Mouse (Mus musculus) midbrain, embryonic 11.5 days (tissue): ENCODE data around the gene Dnajb3. TPM values are rescaled to one million over a fixed set of nuclear protein-coding genes. Genes with fewer than 3 reads are reported as not detected.
A peak's percentile ranks its signal among the peaks of the same experiment; 100 is the strongest.

Source experiments
- ATAC-seq: fragments of 200-750 bp; cut with Nextera tagmentation; 2 replicates; pipeline ENCODE4 v1.8.0; 2017; ENCODE audit warnings: moderate TSS enrichment, moderate library complexity; ENCODE audit not compliant: low FRiP score
- DNase-seq: peaks from one replicate; pipeline ENCODE4 v3.0.0; 2015; ENCODE audit warnings: low spot score; ENCODE audit errors: missing footprints
- H3K27ac ChIP-seq: fragments of 300-500 bp; sonication (generic); 2 replicates; pipeline ENCODE4 v1.5.1; 2014; ENCODE audit warnings: low read depth, low read length
- H3K27me3 ChIP-seq: fragments of 300-500 bp; sonication (generic); 2 replicates; pipeline ENCODE4 v1.6.1; 2014; ENCODE audit warnings: mild to moderate bottlenecking, low read length, moderate library complexity, mixed read lengths; ENCODE audit not compliant: control insufficient read depth, insufficient read depth
- H3K36me3 ChIP-seq: fragments of 300-500 bp; sonication (generic); 2 replicates; pipeline ENCODE4 v1.6.1; 2014; ENCODE audit warnings: mild to moderate bottlenecking, low read length, moderate library complexity, mixed read lengths; ENCODE audit not compliant: control insufficient read depth, insufficient read depth
- H3K4me1 ChIP-seq: fragments of 300-500 bp; sonication (generic); 2 replicates; pipeline ENCODE4 v1.6.1; 2014; ENCODE audit warnings: low read length; ENCODE audit not compliant: control insufficient read depth, insufficient read depth
- H3K4me2 ChIP-seq: fragments of 300-500 bp; sonication (generic); 2 replicates; pipeline ENCODE4 v1.6.1; 2014; ENCODE audit warnings: mild to moderate bottlenecking, moderate library complexity
- H3K4me3 ChIP-seq: fragments of 300-500 bp; sonication (generic); 2 replicates; pipeline ENCODE4 v1.5.1; 2014; ENCODE audit warnings: low read depth, low read length
- H3K9ac ChIP-seq: fragments of 300-500 bp; sonication (generic); 2 replicates; pipeline ENCODE4 v1.6.1; 2014; ENCODE audit warnings: low read length
- H3K9me3 ChIP-seq: fragments of 300-500 bp; sonication (generic); 2 replicates; pipeline ENCODE4 v1.6.1; 2016; ENCODE audit warnings: low read length; ENCODE audit not compliant: control insufficient read depth
- WGBS: fragments of 180-500 bp; shearing (Covaris S2); extraction: QIAGEN DNeasy Blood & Tissue Kit; methylation state at CpG from one replicate; pipeline ENCODE4 v1.1.7; 2014; 5-methylcytosine and 5-hydroxymethylcytosine counted together
- polyA plus RNA-seq: library from polyadenylated mRNA; unstranded; fragments of >200 nt; fragmentation: Nextera tagmentation; extraction: Ambion mirVana; gene quantifications from 2 replicates; pipeline ENCODE4 v1.2.1, GENCODE M21; 2014

Gene Dnajb3
- polyA plus RNA-seq, 1 experiment from 2014 or later, result 13.4 TPM

DNA sequence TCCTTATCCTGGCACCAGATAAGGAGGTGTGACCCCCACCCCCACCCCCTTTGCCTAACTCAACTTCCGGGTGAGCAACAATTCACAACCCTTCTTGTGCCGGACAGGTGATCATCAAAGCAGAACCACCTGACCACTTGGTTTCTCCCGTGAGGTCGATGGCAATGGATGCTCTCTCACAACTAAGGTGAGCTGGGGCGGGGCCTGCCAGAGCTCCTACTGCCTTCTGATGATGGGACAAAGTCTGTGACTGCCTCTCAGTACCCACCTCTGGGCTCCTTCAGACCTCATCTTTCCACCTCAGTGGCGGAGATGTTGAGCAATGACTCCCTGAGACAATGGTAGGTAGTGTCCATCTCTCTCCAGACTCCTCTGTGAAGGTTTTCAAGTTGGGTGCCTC, 40.3 kb upstream of the Dnajb3 start:
- Histone ChIP-seq H3K9me3 (peaks cover 94% of the 10 kb centered on the region), H3K4me2 (no peak overlapping the region), H3K27me3 (no peaks in the 10 kb centered on the region), H3K9ac (no peak overlapping the region), H3K4me3 (no peak overlapping the region), H3K36me3 (no peaks in the 10 kb centered on the region), H3K27ac (no peak overlapping the region), H3K4me1 (no peaks in the 10 kb centered on the region)
- DNase-seq, result no peak
- ATAC-seq, result no peak
- 77% methylated on average over 6 of the region's 6 CpGs for WGBS

DNA sequence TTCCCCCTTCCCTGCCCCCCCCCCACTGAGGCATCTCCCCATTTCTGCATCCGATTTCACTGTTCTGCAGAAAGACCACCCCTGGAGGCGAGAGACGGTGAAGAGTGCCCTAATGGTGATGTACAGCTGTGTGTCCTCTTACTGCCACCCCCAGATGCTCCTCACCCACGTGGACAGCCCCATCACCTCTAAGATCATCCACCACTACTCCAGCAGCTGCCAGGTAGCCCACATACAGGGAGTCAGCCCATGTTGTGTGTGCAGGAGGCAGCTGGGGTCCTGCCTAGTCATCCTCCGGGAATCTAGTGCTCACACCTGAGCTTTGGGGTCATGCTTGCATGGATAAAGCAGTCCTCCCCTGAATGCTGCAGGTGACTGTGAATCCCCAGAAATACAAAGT, 38.3 kb upstream of the Dnajb3 start:
- peaks cover 94% of the 10 kb centered on the region for H3K9me3 ChIP-seq
- H3K9ac ChIP-seq, result no peak overlapping the region
- H3K4me1 ChIP-seq, result no peaks in the 10 kb centered on the region
- WGBS, result 71% methylated on average over 5 of the region's 5 CpGs
- DNase-seq (no peak), ATAC-seq (no peak)
- H3K27ac ChIP-seq, result no peak overlapping the region
- H3K4me2 ChIP-seq, result no peak overlapping the region
- H3K27me3 ChIP-seq, result no peaks in the 10 kb centered on the region
- H3K36me3 ChIP-seq, result 0 out of 2 replicates have a peak, but pooled peaks cover 2% of the 10 kb centered on the region
- H3K4me3 ChIP-seq, result no peak overlapping the region

DNA sequence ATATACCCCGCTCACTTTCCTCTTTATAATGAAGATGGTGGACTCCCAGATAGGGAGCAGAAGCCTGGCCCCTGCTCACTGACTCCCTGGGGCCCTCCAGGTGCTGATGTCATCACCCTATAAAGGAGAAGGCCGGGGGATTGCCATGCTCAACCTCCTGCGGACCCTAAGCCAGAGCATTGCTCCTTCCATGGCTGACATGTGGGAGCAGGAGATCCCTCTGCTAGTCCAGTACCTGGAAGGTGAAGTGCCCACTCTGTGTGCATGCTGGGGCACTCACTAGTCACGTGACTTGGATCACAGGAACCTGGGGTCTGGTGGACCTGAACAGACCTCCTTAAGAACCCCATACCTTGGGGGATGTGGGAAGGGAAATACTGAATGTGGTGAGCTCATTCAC, 35.0 kb upstream of the Dnajb3 start:
- Histone ChIP-seq H3K4me2 (no peak overlapping the region), H3K27ac (no peak overlapping the region), H3K9ac (no peak overlapping the region), H3K36me3 (0 out of 2 replicates have a peak, but pooled peaks cover 2% of the 10 kb centered on the region), H3K4me3 (no peak overlapping the region), H3K9me3 (peaks cover 91% of the 10 kb centered on the region), H3K27me3 (no peaks in the 10 kb centered on the region), H3K4me1 (no peaks in the 10 kb centered on the region)
- ATAC-seq (0 out of 2 replicates have a peak, but pooled peaks have one; percentile 1), DNase-seq (no peak)
- 73% methylated on average over 4 of the region's 4 CpGs for WGBS

DNA sequence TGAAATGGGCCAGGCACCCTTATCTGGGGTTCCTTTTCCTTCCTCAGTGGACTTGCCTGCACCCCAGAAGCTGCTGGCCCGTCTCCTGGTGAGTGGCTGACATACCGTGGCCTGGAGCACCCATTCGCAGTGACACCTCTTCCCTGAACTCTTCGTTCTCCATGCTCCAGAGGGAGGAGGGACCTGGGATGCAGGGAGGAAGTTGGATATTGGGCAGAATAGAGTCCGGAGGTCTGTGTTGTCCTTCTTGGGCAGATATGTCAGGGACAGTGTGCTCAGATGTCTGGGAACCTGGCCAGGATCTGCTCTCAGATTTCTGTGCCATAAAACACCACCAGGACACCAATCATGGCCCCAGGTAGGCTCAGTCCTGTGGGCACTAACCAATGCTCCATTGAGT, 34.5 kb upstream of the Dnajb3 start:
- WGBS, result 75% methylated on average over 5 of the region's 5 CpGs
- Histone ChIP-seq H3K27ac (no peak overlapping the region), H3K4me3 (no peak overlapping the region), H3K4me1 (no peaks in the 10 kb centered on the region), H3K36me3 (0 out of 2 replicates have a peak, but pooled peaks cover 2% of the 10 kb centered on the region), H3K9ac (no peak overlapping the region), H3K27me3 (no peaks in the 10 kb centered on the region), H3K4me2 (no peak overlapping the region), H3K9me3 (peaks cover 91% of the 10 kb centered on the region)
- DNase-seq (no peak), ATAC-seq (no peak)

DNA sequence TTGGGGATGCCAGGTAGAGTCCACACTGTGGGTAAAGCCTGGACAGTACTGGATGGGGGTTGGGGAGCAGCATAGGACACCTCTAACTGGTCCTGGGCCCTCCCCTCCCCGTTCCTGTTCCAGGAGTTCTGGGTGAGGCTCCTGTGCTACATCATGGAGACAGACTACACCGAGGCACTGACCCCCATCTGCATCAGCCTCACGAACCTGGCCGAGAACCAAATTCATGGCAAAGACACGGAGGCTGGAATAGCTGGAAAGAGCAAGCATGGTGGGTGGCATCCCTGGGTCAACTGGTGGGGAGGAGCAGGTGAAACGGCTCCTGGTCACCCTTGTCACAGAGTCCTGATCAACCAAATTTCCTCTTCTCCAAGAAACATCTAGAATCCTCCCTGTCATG, 33.2 kb upstream of the Dnajb3 start:
- Histone ChIP-seq H3K4me1 (no peaks in the 10 kb centered on the region), H3K9ac (no peak overlapping the region), H3K4me3 (no peak overlapping the region), H3K4me2 (no peak overlapping the region), H3K27me3 (no peaks in the 10 kb centered on the region), H3K36me3 (0 out of 2 replicates have a peak, but pooled peaks cover 2% of the 10 kb centered on the region), H3K27ac (no peak overlapping the region), H3K9me3 (peaks cover 91% of the 10 kb centered on the region)
- no peak for ATAC-seq
- DNase-seq, result no peak
- 78% methylated on average over 6 of the region's 6 CpGs for WGBS

DNA sequence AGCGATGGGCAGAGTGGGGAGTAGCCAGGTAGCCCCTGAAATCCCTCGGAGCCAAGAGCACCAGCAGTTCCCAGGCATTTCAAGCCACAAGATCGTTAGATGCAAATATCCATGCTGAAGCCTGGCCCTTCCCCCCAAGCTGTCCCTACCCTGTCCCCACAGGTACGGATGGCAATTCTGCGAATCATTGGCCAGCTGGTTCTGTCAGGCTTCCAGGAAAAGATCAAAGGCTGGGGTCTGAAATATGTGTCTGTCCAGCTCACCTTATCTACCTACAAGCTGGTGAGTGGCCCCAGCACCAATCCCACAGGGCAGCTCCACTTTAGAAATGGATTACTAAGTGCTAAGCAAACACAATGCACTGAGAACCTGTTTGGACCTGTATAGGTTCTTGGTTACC, 31.7 kb upstream of the Dnajb3 start:
- ATAC-seq, result no peak
- H3K27ac ChIP-seq, result no peak overlapping the region
- H3K4me1 ChIP-seq, result no peaks in the 10 kb centered on the region
- H3K9ac ChIP-seq, result no peak overlapping the region
- H3K4me3 ChIP-seq, result no peak overlapping the region
- no peak overlapping the region for H3K4me2 ChIP-seq
- 80% methylated on average over 5 of the region's 5 CpGs for WGBS
- H3K27me3 ChIP-seq, result no peaks in the 10 kb centered on the region
- 0 out of 2 replicates have a peak, but pooled peaks cover 2% of the 10 kb centered on the region for H3K36me3 ChIP-seq
- peaks cover 92% of the 10 kb centered on the region for H3K9me3 ChIP-seq
- DNase-seq, result no peak

DNA sequence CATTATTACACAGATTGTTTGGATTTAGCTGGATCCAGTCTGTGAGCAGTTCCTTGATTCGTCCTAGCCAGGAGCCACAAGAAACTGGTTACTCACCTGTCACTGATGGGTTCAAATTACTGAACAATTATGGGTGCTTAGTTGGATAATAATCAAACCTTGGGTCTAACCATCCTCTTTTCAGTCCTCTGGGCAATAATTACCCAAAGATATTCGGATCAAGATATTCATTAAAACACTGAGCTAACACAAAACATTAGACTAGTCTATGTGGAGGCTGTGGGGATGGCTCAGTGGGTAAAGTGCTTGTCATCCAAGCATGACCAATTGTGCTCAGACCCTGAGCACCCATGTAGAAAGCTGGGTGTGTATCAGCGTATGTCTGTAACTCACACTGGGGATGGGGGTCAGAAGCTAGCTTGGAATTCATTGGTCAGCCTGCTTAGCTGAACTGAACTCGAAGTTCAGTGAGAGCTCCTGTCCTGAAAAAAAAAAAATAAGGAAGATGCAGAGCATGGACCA, 30.4 kb upstream of the Dnajb3 start:
- WGBS, result 64% methylated on average over 4 of the region's 4 CpGs

DNA sequence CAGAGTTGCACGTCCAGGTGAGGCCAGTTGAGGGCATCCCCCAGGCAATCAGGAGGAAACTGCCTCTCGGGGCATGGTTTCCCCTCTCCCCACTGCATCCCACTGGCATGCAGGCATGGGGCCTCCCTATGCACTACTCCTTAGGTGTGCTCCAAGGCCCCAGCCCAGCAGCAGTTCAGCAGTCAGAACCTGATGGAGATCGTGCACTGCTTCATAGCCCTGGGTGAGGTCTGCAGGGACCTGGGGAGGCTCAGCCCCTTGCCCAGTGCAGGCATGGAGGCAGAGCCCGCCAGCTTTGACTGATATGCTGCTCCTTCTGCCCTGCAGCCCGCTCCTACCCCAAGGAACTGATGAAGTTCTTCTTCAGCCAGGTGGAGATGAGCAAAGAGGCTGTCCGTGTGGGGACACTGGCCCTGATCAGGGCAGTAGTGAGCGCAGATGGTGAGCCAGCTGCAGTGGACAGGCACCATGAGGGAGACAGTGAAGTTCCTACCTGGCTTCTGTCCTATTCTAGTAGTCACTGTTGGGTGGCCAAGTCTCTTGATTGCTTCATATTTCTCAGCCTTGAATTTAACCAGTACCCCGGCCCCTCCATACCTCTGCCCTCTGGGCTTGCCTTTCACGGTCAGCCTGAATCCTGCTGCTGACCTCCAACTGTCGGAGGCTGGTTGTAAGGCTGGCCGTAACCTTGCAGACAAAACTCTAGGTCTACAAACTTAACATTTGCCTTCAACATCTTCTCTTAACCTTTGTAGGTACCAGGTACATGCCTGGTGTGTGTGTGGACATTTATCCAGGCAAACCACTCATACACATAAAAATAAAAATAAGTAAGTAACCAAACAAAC, 29.7 kb upstream of the Dnajb3 start:
- ATAC-seq (peak; percentile 3; the same call in 1 of the 2 replicates), DNase-seq (no peak)
- Histone ChIP-seq H3K4me2 (no peak overlapping the region), H3K27ac (no peak overlapping the region), H3K9ac (no peak overlapping the region), H3K4me1 (no peaks in the 10 kb centered on the region), H3K4me3 (no peak overlapping the region), H3K27me3 (no peaks in the 10 kb centered on the region), H3K9me3 (peaks cover 97% of the 10 kb centered on the region), H3K36me3 (no peaks in the 10 kb centered on the region)
- 64% methylated on average over 11 of the region's 11 CpGs for WGBS

More for the DNA sequence above, 30.4 kb upstream of the Dnajb3 start:
- H3K4me2 ChIP-seq, result no peak overlapping the region
- 0 out of 2 replicates have a peak, but pooled peaks cover 2% of the 10 kb centered on the region for H3K36me3 ChIP-seq
- no peaks in the 10 kb centered on the region for H3K4me1 ChIP-seq
- H3K9me3 ChIP-seq, result peaks cover 97% of the 10 kb centered on the region
- no peak overlapping the region for H3K27ac ChIP-seq
- no peaks in the 10 kb centered on the region for H3K27me3 ChIP-seq
- no peak overlapping the region for H3K4me3 ChIP-seq
- H3K9ac ChIP-seq, result no peak overlapping the region
- ATAC-seq, result no peak
- no peak for DNase-seq

DNA sequence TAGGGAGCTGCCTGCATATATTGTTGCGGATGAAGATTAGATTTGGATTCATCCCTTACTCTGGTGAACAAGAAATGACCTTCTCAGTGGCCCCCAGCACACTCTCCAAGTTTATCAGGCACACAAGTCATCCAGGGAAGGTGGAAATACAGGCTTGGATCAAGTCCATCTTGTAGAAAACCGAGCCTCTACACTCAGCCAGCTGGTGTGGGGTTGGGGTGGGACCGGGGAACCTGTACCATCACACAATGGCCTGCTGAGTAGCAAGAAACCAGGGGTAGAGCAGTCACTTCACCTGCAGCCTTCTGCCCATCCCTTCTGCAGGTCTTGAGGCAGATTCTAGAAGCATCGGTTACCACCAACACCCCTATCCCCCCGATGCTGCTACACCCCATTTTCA, 29.1 kb upstream of the Dnajb3 start:
- Histone ChIP-seq H3K4me3 (no peak overlapping the region), H3K36me3 (no peaks in the 10 kb centered on the region), H3K27me3 (no peaks in the 10 kb centered on the region), H3K4me2 (no peak overlapping the region), H3K9ac (no peak overlapping the region), H3K9me3 (peaks cover 97% of the 10 kb centered on the region), H3K27ac (no peak overlapping the region), H3K4me1 (no peaks in the 10 kb centered on the region)
- DNase-seq, result no peak
- ATAC-seq, result no peak
- 38% methylated on average over 5 of the region's 5 CpGs for WGBS
